Mouse (Mus musculus): ENCODE measurements around the gene Il25.

The Il25 gene

GRCm38 (mm10) chr14:54932645-54933150 is at the start of gene Il25:
Il25 (plus strand) TSS chr14:54932695.
- no peak for DNase-seq (ENCODE audit: low read depth, low spot score)

GRCm38 (mm10) chr14:54883154-54884021 is 49.1 kb upstream of the Il25 start, which contains the start of the genes Bcl2l2 and Gm20521:
Bcl2l2 (plus strand) TSS chr14:54883377.
Gm20521 (plus strand) TSS chr14:54883441.
- DNase-seq (ENCODE audit: low read depth, low spot score) = no peak

- no peak for DNase-seq (ENCODE audit: low read depth, low spot score)
Observed at GRCm38 (mm10) chr14:54884022-54884712, 48.3 kb upstream of the Il25 start.

- no peak for DNase-seq (ENCODE audit: low read depth, low spot score)
Observed at GRCm38 (mm10) chr14:54885309-54885708, 47.2 kb upstream of the Il25 start.

GRCm38 (mm10) chr14:54892200-54892599 is 40.3 kb upstream of the Il25 start, which contains the start of gene Pabpn1:
Pabpn1 (plus strand) TSS chr14:54892500.
- no peak for DNase-seq (ENCODE audit: low read depth, low spot score)

- DNase-seq (ENCODE audit: low read depth, low spot score) = peak; percentile 100
Observed at GRCm38 (mm10) chr14:54893651-54894181, 38.8 kb upstream of the Il25 start.

- DNase-seq (ENCODE audit: low read depth, low spot score) = no peak
Observed at GRCm38 (mm10) chr14:54894296-54895151, 38.0 kb upstream of the Il25 start.

GRCm38 (mm10) chr14:54897445-54897844 is 35.0 kb upstream of the Il25 start:
- no peak for DNase-seq (ENCODE audit: low read depth, low spot score)

- no peak for DNase-seq (ENCODE audit: low read depth, low spot score)
Observed at GRCm38 (mm10) chr14:54900383-54900782, 32.1 kb upstream of the Il25 start.

- DNase-seq (ENCODE audit: low read depth, low spot score) = no peak
Observed at GRCm38 (mm10) chr14:54903641-54904040, 28.9 kb upstream of the Il25 start.

- DNase-seq (ENCODE audit: low read depth, low spot score) = no peak
Observed at GRCm38 (mm10) chr14:54908682-54909081, 23.8 kb upstream of the Il25 start.

- DNase-seq (ENCODE audit: low read depth, low spot score) = no peak
Observed at GRCm38 (mm10) chr14:54912109-54912850, 20.2 kb upstream of the Il25 start.

GRCm38 (mm10) chr14:54912886-54913285 is 19.6 kb upstream of the Il25 start, which contains the start of gene Slc22a17:
Slc22a17 (minus strand) TSS chr14:54913132.
- no peak for DNase-seq (ENCODE audit: low read depth, low spot score)

GRCm38 (mm10) chr14:54913343-54913742 is 19.2 kb upstream of the Il25 start:
- no peak for DNase-seq (ENCODE audit: low read depth, low spot score)

- DNase-seq (ENCODE audit: low read depth, low spot score) = no peak
Observed at GRCm38 (mm10) chr14:54920076-54920685, 12.3 kb upstream of the Il25 start.

GRCm38 (mm10) chr14:54924641-54925348 is 7.7 kb upstream of the Il25 start:
- peak; percentile 22 for DNase-seq (ENCODE audit: low read depth, low spot score)

- no peak for DNase-seq (ENCODE audit: low read depth, low spot score)
Observed at GRCm38 (mm10) chr14:54925349-54926342, 6.8 kb upstream of the Il25 start, which contains the start of gene Efs. Efs (minus strand) TSS chr14:54926126.
